Mouse (Mus musculus): Measurements from ENCODE around the gene Spi1. TPM values are rescaled to one million over a fixed set of nuclear protein-coding genes. Genes with fewer than 3 reads are reported as not detected.

Gene Spi1
- polyA plus RNA-seq, 2 experiments, result 10.6 to 14.1 TPM

GRCm38 (mm10) chr2:91157002-91157752 lies 75.0 kb downstream of the Spi1 start:
- Histone ChIP-seq H3K4me2 (replicated peaks; ENCODE audit: low read depth, low read length, severe bottlenecking) (no peak overlapping the region), H3K36me3 (ENCODE audit: control insufficient read depth, insufficient read depth, low read length) (peaks cover 60% of the 10 kb centered on the region), H3K27ac (replicated peaks; ENCODE audit: low read depth, low read length) (no peak overlapping the region), H3K9ac (ENCODE audit: low read depth, low read length, severe bottlenecking) (no peak overlapping the region), H3K4me1 (ENCODE audit: control insufficient read depth, insufficient read depth, low read length) (no peaks in the 10 kb centered on the region), H3K4me3 (replicated peaks; ENCODE audit: low read length) (no peak overlapping the region), H3K27me3 (ENCODE audit: control insufficient read depth, insufficient read depth, low read length) (no peaks in the 10 kb centered on the region), H3K9me3 (ENCODE audit: control insufficient read depth, low read length) (no peaks in the 10 kb centered on the region)
- 23% methylated on average over 6 of the region's 6 CpGs for WGBS
- DNase-seq (ENCODE audit: low spot score) (no peak), ATAC-seq (ENCODE audit: low FRiP score, low read depth) (no peak)
- TF ChIP-seq POLR2A (IDR thresholded peaks at IDR 0.05; ENCODE audit: borderline replicate concordance, extremely low read depth, insufficient read depth, insufficient read length), result no peak

GRCm38 (mm10) chr2:91160591-91160990 lies 78.4 kb downstream of the Spi1 start:
- 83% methylated on average over 6 of the region's 6 CpGs for WGBS
- no peak for TF ChIP-seq POLR2A (IDR thresholded peaks at IDR 0.05; ENCODE audit: borderline replicate concordance, extremely low read depth, insufficient read depth, insufficient read length)
- Histone ChIP-seq H3K9me3 (ENCODE audit: control insufficient read depth, low read length) (no peaks in the 10 kb centered on the region), H3K4me1 (ENCODE audit: control insufficient read depth, insufficient read depth, low read length) (no peaks in the 10 kb centered on the region), H3K36me3 (ENCODE audit: control insufficient read depth, insufficient read depth, low read length) (peaks cover 61% of the 10 kb centered on the region), H3K4me3 (replicated peaks; ENCODE audit: low read length) (no peak overlapping the region), H3K27me3 (ENCODE audit: control insufficient read depth, insufficient read depth, low read length) (no peaks in the 10 kb centered on the region), H3K27ac (replicated peaks; ENCODE audit: low read depth, low read length) (no peak overlapping the region), H3K9ac (ENCODE audit: low read depth, low read length, severe bottlenecking) (no peak overlapping the region), H3K4me2 (replicated peaks; ENCODE audit: low read depth, low read length, severe bottlenecking) (no peak overlapping the region)
- no peak for DNase-seq (ENCODE audit: low spot score)
- ATAC-seq (ENCODE audit: low FRiP score, low read depth), result no peak

GRCm38 (mm10) chr2:91162952-91163351 lies 80.8 kb downstream of the Spi1 start:
- no peak overlapping the region for H3K4me3 ChIP-seq (replicated peaks; ENCODE audit: low read length)
- TF ChIP-seq POLR2A (IDR thresholded peaks at IDR 0.05; ENCODE audit: borderline replicate concordance, extremely low read depth, insufficient read depth, insufficient read length), result no peak
- DNase-seq (ENCODE audit: low spot score) (no peak), ATAC-seq (ENCODE audit: low FRiP score, low read depth) (no peak)
- H3K4me2 ChIP-seq (replicated peaks; ENCODE audit: low read depth, low read length, severe bottlenecking), result no peak overlapping the region
- peaks cover 58% of the 10 kb centered on the region for H3K36me3 ChIP-seq (ENCODE audit: control insufficient read depth, insufficient read depth, low read length)
- no peaks in the 10 kb centered on the region for H3K9me3 ChIP-seq (ENCODE audit: control insufficient read depth, low read length)
- no peak overlapping the region for H3K9ac ChIP-seq (ENCODE audit: low read depth, low read length, severe bottlenecking)
- no peaks in the 10 kb centered on the region for H3K4me1 ChIP-seq (ENCODE audit: control insufficient read depth, insufficient read depth, low read length)
- WGBS, result 74% methylated on average over 4 of the region's 4 CpGs
- H3K27me3 ChIP-seq (ENCODE audit: control insufficient read depth, insufficient read depth, low read length), result no peaks in the 10 kb centered on the region
- H3K27ac ChIP-seq (replicated peaks; ENCODE audit: low read depth, low read length), result no peak overlapping the region

- Histone ChIP-seq H3K4me1 (ENCODE audit: control insufficient read depth, insufficient read depth, low read length) (no peaks in the 10 kb centered on the region), H3K36me3 (ENCODE audit: control insufficient read depth, insufficient read depth, low read length) (peaks cover 56% of the 10 kb centered on the region), H3K27me3 (ENCODE audit: control insufficient read depth, insufficient read depth, low read length) (no peaks in the 10 kb centered on the region), H3K27ac (replicated peaks; ENCODE audit: low read depth, low read length) (no peak overlapping the region), H3K9ac (ENCODE audit: low read depth, low read length, severe bottlenecking) (no peak overlapping the region), H3K9me3 (ENCODE audit: control insufficient read depth, low read length) (no peaks in the 10 kb centered on the region), H3K4me3 (replicated peaks; ENCODE audit: low read length) (no peak overlapping the region), H3K4me2 (replicated peaks; ENCODE audit: low read depth, low read length, severe bottlenecking) (no peak overlapping the region)
- 81% methylated on average over 5 of the region's 5 CpGs for WGBS
- no peak for ATAC-seq (ENCODE audit: low FRiP score, low read depth)
- DNase-seq (ENCODE audit: low spot score), result no peak
- no peak for TF ChIP-seq POLR2A (IDR thresholded peaks at IDR 0.05; ENCODE audit: borderline replicate concordance, extremely low read depth, insufficient read depth, insufficient read length)
These were observed 81.3 kb downstream of the Spi1 start for GRCm38 (mm10) chr2:91163532-91163931.

- DNase-seq (ENCODE audit: low spot score) (no peak), ATAC-seq (ENCODE audit: low FRiP score, low read depth) (no peak)
- H3K27me3 ChIP-seq (ENCODE audit: control insufficient read depth, insufficient read depth, low read length), result no peaks in the 10 kb centered on the region
- no peak for TF ChIP-seq POLR2A (IDR thresholded peaks at IDR 0.05; ENCODE audit: borderline replicate concordance, extremely low read depth, insufficient read depth, insufficient read length)
- H3K36me3 ChIP-seq (ENCODE audit: control insufficient read depth, insufficient read depth, low read length), result peaks cover 57% of the 10 kb centered on the region
- no peak overlapping the region for H3K27ac ChIP-seq (replicated peaks; ENCODE audit: low read depth, low read length)
- H3K9ac ChIP-seq (ENCODE audit: low read depth, low read length, severe bottlenecking), result no peak overlapping the region
- H3K9me3 ChIP-seq (ENCODE audit: control insufficient read depth, low read length), result no peaks in the 10 kb centered on the region
- 94% methylated on average over 6 of the region's 6 CpGs for WGBS
- no peaks in the 10 kb centered on the region for H3K4me1 ChIP-seq (ENCODE audit: control insufficient read depth, insufficient read depth, low read length)
- no peak overlapping the region for H3K4me3 ChIP-seq (replicated peaks; ENCODE audit: low read length)
- no peak overlapping the region for H3K4me2 ChIP-seq (replicated peaks; ENCODE audit: low read depth, low read length, severe bottlenecking)
These were observed 82.8 kb downstream of the Spi1 start for GRCm38 (mm10) chr2:91164991-91165390.

Other genes starting within 250 kb of the Spi1 start
- 111 and 120 TPM in 2 replicates for gene Mtch2, start 235.2 kb upstream of the Spi1 start, polyA plus RNA-seq (2012; rRNA removed)
- 201 and 210 TPM in 2 replicates for gene Mtch2, start 235.2 kb upstream of the Spi1 start, polyA plus RNA-seq (2014; fragmentation: Nextera tagmentation; extraction: Ambion mirVana)
- gene C1qtnf4, start 196.5 kb upstream of the Spi1 start, polyA plus RNA-seq (2012; rRNA removed), result 28.6 and 38.1 TPM in 2 replicates
- gene C1qtnf4, start 196.5 kb upstream of the Spi1 start, polyA plus RNA-seq (2014; fragmentation: Nextera tagmentation; extraction: Ambion mirVana), result 32.0 and 35.0 TPM in 2 replicates
- gene Kbtbd4, start 177.7 kb upstream of the Spi1 start, polyA plus RNA-seq (2012; rRNA removed), result 25.5 and 26.8 TPM in 2 replicates
- 30.5 and 33.8 TPM in 2 replicates for gene Kbtbd4, start 177.7 kb upstream of the Spi1 start, polyA plus RNA-seq (2014; fragmentation: Nextera tagmentation; extraction: Ambion mirVana)
- gene Ndufs3, start 177.6 kb upstream of the Spi1 start, polyA plus RNA-seq (2012; rRNA removed), result 155 and 170 TPM in 2 replicates
- gene Ndufs3, start 177.6 kb upstream of the Spi1 start, polyA plus RNA-seq (2014; fragmentation: Nextera tagmentation; extraction: Ambion mirVana), result 207 and 219 TPM in 2 replicates
- gene Celf1, start 142.0 kb upstream of the Spi1 start, polyA plus RNA-seq (2012; rRNA removed), result 70.3 and 73.1 TPM in 2 replicates
- gene Celf1, start 142.0 kb upstream of the Spi1 start, polyA plus RNA-seq (2014; fragmentation: Nextera tagmentation; extraction: Ambion mirVana), result 51.5 and 52.2 TPM in 2 replicates
- 24.9 and 28.1 TPM in 2 replicates for gene Rapsn, start 46.8 kb upstream of the Spi1 start, polyA plus RNA-seq (2012; rRNA removed)
- gene Rapsn, start 46.8 kb upstream of the Spi1 start, polyA plus RNA-seq (2014; fragmentation: Nextera tagmentation; extraction: Ambion mirVana), result 18.5 and 26.5 TPM in 2 replicates
- gene Psmc3, start 28.4 kb upstream of the Spi1 start, polyA plus RNA-seq (2012; rRNA removed), result 158 and 203 TPM in 2 replicates
- 287 and 305 TPM in 2 replicates for gene Psmc3, start 28.4 kb upstream of the Spi1 start, polyA plus RNA-seq (2014; fragmentation: Nextera tagmentation; extraction: Ambion mirVana)
- gene Slc39a13, start 12.0 kb upstream of the Spi1 start, polyA plus RNA-seq (2012; rRNA removed), result 143 and 172 TPM in 2 replicates
- gene Slc39a13, start 12.0 kb upstream of the Spi1 start, polyA plus RNA-seq (2014; fragmentation: Nextera tagmentation; extraction: Ambion mirVana), result 63.3 and 74.3 TPM in 2 replicates
- 0.27 and 0.29 TPM in 2 replicates for gene Mybpc3, start 35.8 kb downstream of the Spi1 start, polyA plus RNA-seq (2012; rRNA removed)
- 0.07 and 0.12 TPM in 2 replicates for gene Mybpc3, start 35.8 kb downstream of the Spi1 start, polyA plus RNA-seq (2014; fragmentation: Nextera tagmentation; extraction: Ambion mirVana)
- gene Madd, start 101.4 kb downstream of the Spi1 start, polyA plus RNA-seq (2012; rRNA removed), result 17.8 and 18.1 TPM in 2 replicates
- 8.6 and 9.8 TPM in 2 replicates for gene Madd, start 101.4 kb downstream of the Spi1 start, polyA plus RNA-seq (2014; fragmentation: Nextera tagmentation; extraction: Ambion mirVana)
- gene Nr1h3, start 120.4 kb downstream of the Spi1 start, polyA plus RNA-seq (2012; rRNA removed), result 3.4 and 5.0 TPM in 2 replicates
- gene Nr1h3, start 120.4 kb downstream of the Spi1 start, polyA plus RNA-seq (2014; fragmentation: Nextera tagmentation; extraction: Ambion mirVana), result 1.5 and 2.8 TPM in 2 replicates
- 29.9 and 37.1 TPM in 2 replicates for gene Acp2, start 120.5 kb downstream of the Spi1 start, polyA plus RNA-seq (2012; rRNA removed)
- 31.6 and 34.2 TPM in 2 replicates for gene Acp2, start 120.5 kb downstream of the Spi1 start, polyA plus RNA-seq (2014; fragmentation: Nextera tagmentation; extraction: Ambion mirVana)
- gene Ddb2, start 154.6 kb downstream of the Spi1 start, polyA plus RNA-seq (2012; rRNA removed), result 52.8 and 56.4 TPM in 2 replicates
- 14.8 and 22.0 TPM in 2 replicates for gene Ddb2, start 154.6 kb downstream of the Spi1 start, polyA plus RNA-seq (2014; fragmentation: Nextera tagmentation; extraction: Ambion mirVana)
- gene Pacsin3, start 173.6 kb downstream of the Spi1 start, polyA plus RNA-seq (2012; rRNA removed), result 67.8 and 73.8 TPM in 2 replicates
- 43.2 and 44.7 TPM in 2 replicates for gene Pacsin3, start 173.6 kb downstream of the Spi1 start, polyA plus RNA-seq (2014; fragmentation: Nextera tagmentation; extraction: Ambion mirVana)
- gene Arfgap2, start 182.6 kb downstream of the Spi1 start, polyA plus RNA-seq (2012; rRNA removed), result 58.7 and 59.8 TPM in 2 replicates
- 76.1 and 78.8 TPM in 2 replicates for gene Arfgap2, start 182.6 kb downstream of the Spi1 start, polyA plus RNA-seq (2014; fragmentation: Nextera tagmentation; extraction: Ambion mirVana)

All from limb, embryonic 14.5 days (tissue).